Mouse (Mus musculus): ENCODE measurements at regions not wholly inside any gene's neighbourhood (a gene's known extent, or its start where the extent isn't known, plus 50 kb on each side); places are given as distances from the start of the nearest gene placed in this dataset.

GRCm38 (mm10) chr12:51294971-51295477 lies 52.8 kb upstream of the G2e3 start:
- no peak for DNase-seq

- DNase-seq: no peak
Measured at GRCm38 (mm10) chr12:51278358-51278757, 69.5 kb upstream of the G2e3 start.

GRCm38 (mm10) chr12:51275818-51276538 lies 71.9 kb upstream of the G2e3 start:
- no peak for DNase-seq

GRCm38 (mm10) chr12:51273486-51273885 lies 74.4 kb upstream of the G2e3 start:
- no peak for DNase-seq

- no peak for DNase-seq
Measured at GRCm38 (mm10) chr12:51242839-51243238, 105.0 kb upstream of the G2e3 start.

GRCm38 (mm10) chr12:51241131-51241781 lies 106.6 kb upstream of the G2e3 start:
- DNase-seq: no peak

- no peak for DNase-seq
Measured at GRCm38 (mm10) chr12:51211691-51212090, 136.2 kb upstream of the G2e3 start.

- DNase-seq: no peak
Measured at GRCm38 (mm10) chr12:51196289-51196688, 151.6 kb upstream of the G2e3 start.

- no peak for DNase-seq
Measured at GRCm38 (mm10) chr12:51195136-51195535, 152.7 kb upstream of the G2e3 start.

GRCm38 (mm10) chr12:51190754-51191153 lies 157.1 kb upstream of the G2e3 start:
- no peak for DNase-seq

GRCm38 (mm10) chr12:51190186-51190585 lies 157.7 kb upstream of the G2e3 start:
- no peak for DNase-seq

- DNase-seq: peak in 1 of 2 experiments; percentile 25
Measured at GRCm38 (mm10) chr12:51188229-51188628, 159.6 kb upstream of the G2e3 start.

GRCm38 (mm10) chr12:51187726-51188125 lies 160.1 kb upstream of the G2e3 start:
- no peak for DNase-seq

GRCm38 (mm10) chr12:51185751-51186150 lies 162.1 kb upstream of the G2e3 start:
- peak; percentile 14 to 21 for DNase-seq

GRCm38 (mm10) chr12:51174906-51175756 lies 172.7 kb upstream of the G2e3 start:
- DNase-seq: no peak

GRCm38 (mm10) chr12:51165186-51165585 lies 182.7 kb upstream of the G2e3 start:
- DNase-seq: no peak

- no peak for DNase-seq
Measured at GRCm38 (mm10) chr12:51160995-51161394, 186.9 kb upstream of the G2e3 start.

GRCm38 (mm10) chr12:51160122-51160521 lies 187.7 kb upstream of the G2e3 start:
- no peak for DNase-seq

- no peak for DNase-seq
Measured at GRCm38 (mm10) chr12:51147963-51148362, 199.9 kb upstream of the G2e3 start.

GRCm38 (mm10) chr12:51143840-51144239 lies 204.0 kb upstream of the G2e3 start:
- no peak for DNase-seq

- DNase-seq: no peak
Measured at GRCm38 (mm10) chr12:51143196-51143595, 204.7 kb upstream of the G2e3 start.

- peak in 1 of 2 experiments; percentile 6 for DNase-seq
Measured at GRCm38 (mm10) chr12:51133676-51134075, 214.2 kb upstream of the G2e3 start.

- no peak for DNase-seq
Measured at GRCm38 (mm10) chr12:51128274-51128673, 219.6 kb upstream of the G2e3 start.

Data from cerebellum, postnatal 25 days (tissue).